Mouse (Mus musculus) CH12.LX (cell line): ENCODE data around the gene Csnk2a2. TPM values are rescaled to one million over a fixed set of nuclear protein-coding genes. Genes with fewer than 3 reads are reported as not detected.

ENCODE experiments used
- DNase-seq: peaks from one replicate; pipeline ENCODE4 v3.0.0-alpha.2; 2013; ENCODE audit errors: extremely low read depth
- H3K27ac ChIP-seq: 2 replicates; pipeline ENCODE4 v1.5.1; 2012; ENCODE audit warnings: low read depth, mild to moderate bottlenecking, control low read depth, moderate library complexity; ENCODE audit not compliant: insufficient read depth
- H3K27me3 ChIP-seq: replicated peaks from 2 replicates; pipeline ENCODE3; 2012; ENCODE audit warnings: inconsistent platforms
- H3K36me3 ChIP-seq, 2 experiments: replicated peaks in 1 of 2; 2 replicates each; pipeline versions ENCODE3 to v1.6.1; 2012; ENCODE audit warnings: inconsistent platforms in 1 of 2, low read length in 1 of 2, mild to moderate bottlenecking in 1 of 2, mixed read lengths in 1 of 2, moderate library complexity in 1 of 2; ENCODE audit not compliant: control insufficient read depth in 1 of 2, insufficient read depth in 1 of 2
- H3K4me1 ChIP-seq, 2 experiments: 2 replicates each; pipeline ENCODE4 v1.6.1; 2012; ENCODE audit warnings: inconsistent platforms in 1 of 2, moderate library complexity in 1 of 2; ENCODE audit not compliant: insufficient read depth in 2 of 2, control insufficient read depth in 1 of 2
- H3K4me2 ChIP-seq: 2 replicates; pipeline ENCODE4 v1.6.1; 2012; ENCODE audit warnings: low read depth, mild to moderate bottlenecking, control low read depth; ENCODE audit not compliant: poor library complexity, insufficient read depth, severe bottlenecking
- H3K4me3 ChIP-seq, 3 experiments: fragments of 150-350 bp in 1 of 3; sonication (generic) in 1 of 3; replicated peaks in 1 of 3; 2 replicates each; pipeline versions ENCODE3 to v1.5.1; 2011 to 2012; ENCODE audit warnings: low read depth in 2 of 3, low read length in 2 of 3, mild to moderate bottlenecking in 2 of 3, moderate library complexity in 2 of 3, control low read depth in 1 of 3, improper control_type of control experiment in 1 of 3, inconsistent platforms in 1 of 3, mixed read lengths in 1 of 3; ENCODE audit not compliant: poor library complexity in 1 of 3
- H3K79me2 ChIP-seq: replicated peaks from 2 replicates; pipeline ENCODE4 v1.6.1; 2012; ENCODE audit warnings: mild to moderate bottlenecking, moderate library complexity; ENCODE audit not compliant: control insufficient read depth, poor library complexity, insufficient read depth, severe bottlenecking; ENCODE audit errors: extremely low read depth
- H3K9ac ChIP-seq: 2 replicates; pipeline ENCODE4 v1.6.1; 2012; ENCODE audit warnings: low read depth, mild to moderate bottlenecking, control low read depth, moderate library complexity; ENCODE audit not compliant: insufficient read depth
- H3K9me3 ChIP-seq: replicated peaks from 2 replicates; pipeline ENCODE3; 2012; ENCODE audit warnings: low read length, inconsistent platforms, mixed read lengths
- BHLHE40 ChIP-seq: IDR thresholded peaks from 2 replicates; pipeline ENCODE4 v1.6.1; 2011; ENCODE audit warnings: mild to moderate bottlenecking, low read depth, low read length, improper control_type of control experiment
- CHD1 ChIP-seq: IDR thresholded peaks from 2 replicates; pipeline ENCODE4 v1.6.1; 2012; ENCODE audit warnings: low read depth, low read length, improper control_type of control experiment, inconsistent platforms
- ETS1 ChIP-seq: conservative IDR thresholded peaks from 2 replicates; pipeline ENCODE4 v1.6.1; 2012; ENCODE audit warnings: low read depth, mild to moderate bottlenecking, inconsistent platforms, low read length, improper control_type of control experiment, moderate library complexity
- IRF4 ChIP-seq: IDR thresholded peaks from 2 replicates; pipeline ENCODE4 v1.6.1; 2014; ENCODE audit warnings: low read depth, mild to moderate bottlenecking, inconsistent platforms, low read length, improper control_type of control experiment
- JUN ChIP-seq: IDR thresholded peaks from 2 replicates; pipeline ENCODE4 v1.6.1; 2011; ENCODE audit warnings: low read depth, mild to moderate bottlenecking, low read length, improper control_type of control experiment, moderate library complexity; ENCODE audit not compliant: insufficient read depth
- MAFK ChIP-seq: IDR thresholded peaks from 2 replicates; pipeline ENCODE4 v1.6.1; 2011; ENCODE audit warnings: low read length, improper control_type of control experiment; ENCODE audit not compliant: insufficient replicate concordance
- MAZ ChIP-seq: IDR thresholded peaks from 2 replicates; pipeline ENCODE4 v1.6.1; 2012; ENCODE audit warnings: low read depth, mild to moderate bottlenecking, inconsistent platforms, low read length, improper control_type of control experiment, moderate library complexity
- MEF2A ChIP-seq: IDR thresholded peaks from 2 replicates; pipeline ENCODE4 v1.6.1; 2014; ENCODE audit warnings: low read depth, mild to moderate bottlenecking, inconsistent platforms, low read length, improper control_type of control experiment, borderline replicate concordance
- MXI1 ChIP-seq: IDR thresholded peaks from 2 replicates; pipeline ENCODE4 v1.6.1; 2011; ENCODE audit warnings: mild to moderate bottlenecking, low read depth, low read length, improper control_type of control experiment
- POLR2AphosphoS2 ChIP-seq: IDR thresholded peaks from 2 replicates; pipeline ENCODE4 v1.6.1; 2011; ENCODE audit warnings: low read depth, low read length, improper control_type of control experiment
- SIN3A ChIP-seq: IDR thresholded peaks from 2 replicates; pipeline ENCODE4 v1.6.1; 2012; ENCODE audit warnings: low read length, improper control_type of control experiment, inconsistent platforms
- SMC3 ChIP-seq: IDR thresholded peaks from 2 replicates; pipeline ENCODE4 v1.6.1; 2011; ENCODE audit warnings: low read depth, low read length, improper control_type of control experiment
- TCF12 ChIP-seq: IDR thresholded peaks from 2 replicates; pipeline ENCODE4 v1.6.1; 2014; ENCODE audit warnings: low read depth, mild to moderate bottlenecking, inconsistent platforms, low read length, improper control_type of control experiment
- UBTF ChIP-seq: IDR thresholded peaks from 2 replicates; pipeline ENCODE4 v1.6.1; 2012; ENCODE audit warnings: low read depth, mild to moderate bottlenecking, inconsistent platforms, low read length, improper control_type of control experiment, moderate library complexity
- USF1 ChIP-seq: IDR thresholded peaks from 2 replicates; pipeline ENCODE4 v1.6.1; 2014; ENCODE audit warnings: low read depth, mild to moderate bottlenecking, inconsistent platforms, low read length, improper control_type of control experiment
- ZC3H11A ChIP-seq: IDR thresholded peaks from 2 replicates; pipeline ENCODE4 v1.6.1; 2012; ENCODE audit warnings: low read depth, mild to moderate bottlenecking, inconsistent platforms, low read length, improper control_type of control experiment
- ZKSCAN1 ChIP-seq: IDR thresholded peaks from 2 replicates; pipeline ENCODE4 v1.6.1; 2012; ENCODE audit warnings: low read depth, inconsistent platforms, low read length, improper control_type of control experiment, borderline replicate concordance
- dilution Hi-C: fragments of 300-500 bp; cut with MboI; formaldehyde crosslinking; loops from 2 replicates; pipeline ENCODE4 v1.14.3; 2020; ENCODE audit warnings: low sequenced_read_pairs; ENCODE audit not compliant: extremely low pct_unique_long_range_greater_than_20kb, extremely low pct_ligation_motif_present
- in situ Hi-C: fragments of 300-500 bp; cut with MboI; formaldehyde crosslinking; loops from 3 replicates; pipeline ENCODE4 v1.14.3; 2019; ENCODE audit warnings: low sequenced_read_pairs, low pct_ligation_motif_present, low pct_unique_long_range_greater_than_20kb, mixed read lengths
- polyA plus RNA-seq: library from polyadenylated mRNA; unstranded; fragments of >175 nt; gene quantifications from 2 replicates; pipeline ENCODE4 v1.2.1, GENCODE M21; 2012; ENCODE audit warnings: low read depth; ENCODE audit not compliant: insufficient read length
- total RNA-seq, 2 experiments: library from RNA; depleted of rRNA; stranded (reverse); fragments of 300-350 nt in 1 of 2; fragments of >200 nt in 1 of 2; gene quantifications; 2 replicates each; pipeline ENCODE4 v1.2.3; 2012 to 2014

The Csnk2a2 gene
- total and polyA plus RNA-seq, 3 experiments, result 32.1 to 126 (median 51.7) TPM

DNA sequence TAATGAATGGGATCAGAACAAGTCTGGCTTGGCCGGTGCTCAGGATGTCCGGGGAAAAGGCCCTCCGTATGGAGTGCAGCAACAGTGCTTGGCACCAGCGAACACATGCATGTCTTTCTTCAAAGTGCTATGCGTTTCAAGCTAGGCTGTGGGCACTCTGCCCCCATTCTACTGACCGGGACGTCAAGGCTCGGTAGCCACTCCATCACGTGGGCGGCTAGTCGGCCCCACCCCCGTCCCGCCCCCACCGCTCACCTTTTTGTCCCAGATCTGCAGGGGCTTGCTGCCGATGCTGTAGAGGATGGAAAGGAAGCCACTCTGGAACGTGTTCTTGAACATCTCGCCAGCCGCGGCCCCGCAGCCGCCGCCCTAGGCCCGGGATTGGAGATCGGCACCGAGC lies 55.6 kb downstream of the Csnk2a2 start:
- Histone ChIP-seq H3K9ac (peak overlapping the region; percentile 90), H3K4me2 (peak overlapping the region; percentile 89), H3K4me3 (peak overlapping the region; percentile 90 to 95 (median 90)), H3K4me1 (peaks cover 9 to 37% of the 10 kb centered on the region in 2 experiments), H3K27ac (peak overlapping the region; percentile 83), H3K79me2 (peaks cover 27% of the 10 kb centered on the region), H3K36me3 (peaks cover 0 to 16% of the 10 kb centered on the region in 2 experiments), H3K27me3 (no peaks in the 10 kb centered on the region), H3K9me3 (no peaks in the 10 kb centered on the region)
- DNase-seq, result peak; percentile 46
- in situ Hi-C loops, result loop anchor here (10.0 kb wide), 1 partner anchor 69 kb away; no protein-coding TSS in a partner anchor
- peak; percentile 60 for TF ChIP-seq USF1
- no peak for TF ChIP-seq SIN3A
- dilution Hi-C loops, result no loop called here

DNA sequence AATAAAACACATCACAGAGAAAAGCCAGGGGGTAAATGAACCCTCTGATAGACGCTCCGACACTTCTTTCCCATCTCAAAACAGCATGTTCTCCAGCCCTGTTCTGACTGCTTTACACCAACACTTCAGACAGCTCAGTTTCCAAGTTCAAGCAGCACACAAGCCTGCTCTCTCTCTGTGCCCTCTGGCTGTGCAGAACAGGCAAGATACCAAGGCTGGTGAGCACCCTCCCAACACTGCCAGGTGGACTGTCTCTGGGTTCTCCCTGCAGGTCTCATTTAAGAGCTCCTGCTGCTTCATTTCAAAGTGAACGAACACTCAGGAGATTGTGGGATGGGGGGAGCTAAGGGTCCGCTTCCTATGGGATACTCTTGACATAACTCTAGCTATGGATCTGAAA lies 56.7 kb downstream of the Csnk2a2 start:
- H3K4me2 ChIP-seq, result peak overlapping the region; percentile 89
- H3K36me3 ChIP-seq, result peaks cover 0 to 16% of the 10 kb centered on the region in 2 experiments
- in situ Hi-C loops (loop anchor here (10.0 kb wide), 1 partner anchor 68 kb away; no protein-coding TSS in a partner anchor), dilution Hi-C loops (no loop called here)
- H3K9me3 ChIP-seq, result no peaks in the 10 kb centered on the region
- H3K4me1 ChIP-seq, result peaks cover 9 to 44% of the 10 kb centered on the region in 2 experiments
- TF ChIP-seq CHD1 (no peak), BHLHE40 (no peak), MXI1 (no peak), IRF4 (no peak), UBTF (no peak), JUN (no peak), MEF2A (no peak), ZC3H11A (no peak), SMC3 (no peak)
- H3K9ac ChIP-seq, result peak overlapping the region; percentile 90
- peaks cover 29% of the 10 kb centered on the region for H3K79me2 ChIP-seq
- H3K27me3 ChIP-seq, result no peaks in the 10 kb centered on the region
- peak overlapping the region in 1 of 3 experiments; percentile 5 for H3K4me3 ChIP-seq
- DNase-seq, result no peak
- no peak overlapping the region for H3K27ac ChIP-seq

DNA sequence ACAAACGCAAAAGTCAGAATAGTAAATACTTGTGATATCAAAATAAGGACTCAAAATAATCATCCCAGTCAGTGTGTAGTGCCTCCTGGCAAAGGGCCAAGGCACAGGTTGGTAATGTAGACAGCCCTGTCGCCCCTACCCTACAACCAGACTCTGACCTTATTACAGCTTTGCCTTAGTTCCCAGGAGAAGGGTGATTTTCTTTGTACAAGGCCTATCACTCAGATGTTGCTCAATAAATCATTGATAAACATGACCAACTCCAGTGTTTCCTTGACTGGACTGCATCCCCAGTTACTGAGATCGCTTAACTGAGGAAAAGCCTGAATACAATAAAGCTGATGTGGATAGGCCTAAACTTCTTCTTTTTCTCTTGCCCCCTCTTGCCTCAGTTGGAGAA lies 57.4 kb downstream of the Csnk2a2 start:
- no peak overlapping the region for H3K27ac ChIP-seq
- no peak overlapping the region for H3K4me3 ChIP-seq
- no peak for DNase-seq
- dilution Hi-C loops (no loop called here), in situ Hi-C loops (loop anchor here (10.0 kb wide), 1 partner anchor 68 kb away; no protein-coding TSS in a partner anchor)
- H3K79me2 ChIP-seq, result peaks cover 29% of the 10 kb centered on the region
- H3K9me3 ChIP-seq, result no peaks in the 10 kb centered on the region
- peaks cover 0 to 19% of the 10 kb centered on the region in 2 experiments for H3K36me3 ChIP-seq
- no peak overlapping the region for H3K4me2 ChIP-seq
- peaks cover 9 to 51% of the 10 kb centered on the region in 2 experiments for H3K4me1 ChIP-seq
- H3K9ac ChIP-seq, result no peak overlapping the region
- no peaks in the 10 kb centered on the region for H3K27me3 ChIP-seq
- TF ChIP-seq ZKSCAN1 (no peak), POLR2AphosphoS2 (no peak), BHLHE40 (no peak), ETS1 (no peak), MAZ (no peak), MAFK (no peak), TCF12 (no peak)
